Mouse (Mus musculus): ENCODE data around the gene Dph3. TPM values are rescaled to one million over a fixed set of nuclear protein-coding genes. Genes with fewer than 3 reads are reported as not detected.

Dph3 gene
- total RNA-seq, 2 experiments from 2014 or later = 81.4 to 84.0 TPM

Other genes with a start within 250 kb of the Dph3 start
- gene Galnt15, start 56.7 kb downstream of the Dph3 start, total RNA-seq (2021) = 1 to 10 TPM; 3.0 TPM
- 10 to 100 TPM; 39.7 to 44.3 TPM for gene Oxnad1, start 355 bp downstream of the Dph3 start, total RNA-seq (2021)
- not detected for gene Msmb, start 56.3 kb upstream of the Dph3 start, total RNA-seq (2021)
- gene Ncoa4, start 74.1 kb upstream of the Dph3 start, total RNA-seq (2021) = 100 to 1,000 TPM in 1 of 2 experiments, 10 to 100 TPM in 1; 99.0 to 115 TPM
- gene Timm23, start 116.2 kb upstream of the Dph3 start, total RNA-seq (2021) = 100 to 1,000 TPM; 165 to 176 TPM
- 10 to 100 TPM; 30.3 to 39.6 TPM for gene Parg, start 116.2 kb upstream of the Dph3 start, total RNA-seq (2021)
- gene Ogdhl, start 236.3 kb upstream of the Dph3 start, total RNA-seq (2021) = 10 to 100 TPM in 1 of 2 experiments, 1 to 10 TPM in 1; 9.7 to 11.3 TPM